Mouse (Mus musculus) right cerebral cortex, postnatal 36 days (tissue): Measurements from ENCODE around the gene Zfp609.

Experiments
- DNase-seq, 2 experiments: peaks; one replicate each; pipeline ENCODE4 v3.0.0; 2022; ENCODE audit warnings: low spot score in 2 of 2, mixed read lengths in 1 of 2

Zfp609 gene

DNA sequence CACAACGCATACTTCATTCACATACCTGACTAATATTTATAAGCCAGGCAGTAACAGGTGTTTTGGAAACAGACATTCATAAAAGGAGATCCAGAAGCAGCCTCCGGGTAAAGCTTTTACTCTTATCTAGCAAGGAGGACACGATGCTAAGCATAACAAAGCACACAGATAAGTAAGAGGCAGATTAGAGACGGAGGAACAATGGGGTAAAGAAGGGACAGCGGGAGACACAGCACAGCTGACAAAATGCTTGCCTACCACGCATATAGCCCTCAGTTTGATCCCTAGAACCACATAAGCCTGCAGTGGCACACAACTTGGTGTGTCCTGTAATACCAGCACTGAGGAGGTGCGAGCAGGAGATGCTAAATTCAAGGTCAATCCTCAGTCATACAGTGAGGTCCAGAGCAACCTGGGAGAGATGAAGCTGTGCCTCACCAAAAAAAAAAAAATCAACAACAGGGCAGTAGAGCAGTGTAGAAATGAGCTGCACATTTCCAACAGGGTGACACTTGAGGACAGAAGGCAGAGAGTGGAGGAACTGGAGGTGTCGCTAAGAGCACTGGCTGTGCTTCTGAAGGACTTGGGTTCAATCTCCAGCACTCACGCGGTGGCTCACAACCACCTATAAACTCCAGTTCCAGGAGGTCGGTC, 56.2 kb downstream of the Zfp609 start:
- DNase-seq: no peak

DNA sequence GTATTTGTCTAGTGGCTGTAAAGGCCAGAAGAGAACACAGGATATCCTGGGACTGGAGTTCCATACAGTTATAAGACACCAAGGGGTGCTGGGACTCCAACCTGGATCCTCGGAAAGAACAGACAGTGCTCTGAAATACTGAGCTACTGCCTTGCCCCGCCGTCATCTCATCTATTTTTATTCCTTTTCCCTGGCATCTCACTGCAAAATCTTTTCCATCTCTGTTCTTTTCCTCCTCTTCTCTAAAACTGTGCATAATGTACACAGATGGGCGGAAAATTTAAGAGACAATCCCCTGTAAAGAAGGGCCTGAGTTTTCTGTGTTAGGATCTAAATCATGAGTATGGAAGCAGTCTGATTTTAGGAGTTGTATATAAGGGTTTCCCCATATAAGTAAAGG, 64.6 kb downstream of the Zfp609 start:
- peak in 1 of 2 experiments; percentile 21 for DNase-seq

DNA sequence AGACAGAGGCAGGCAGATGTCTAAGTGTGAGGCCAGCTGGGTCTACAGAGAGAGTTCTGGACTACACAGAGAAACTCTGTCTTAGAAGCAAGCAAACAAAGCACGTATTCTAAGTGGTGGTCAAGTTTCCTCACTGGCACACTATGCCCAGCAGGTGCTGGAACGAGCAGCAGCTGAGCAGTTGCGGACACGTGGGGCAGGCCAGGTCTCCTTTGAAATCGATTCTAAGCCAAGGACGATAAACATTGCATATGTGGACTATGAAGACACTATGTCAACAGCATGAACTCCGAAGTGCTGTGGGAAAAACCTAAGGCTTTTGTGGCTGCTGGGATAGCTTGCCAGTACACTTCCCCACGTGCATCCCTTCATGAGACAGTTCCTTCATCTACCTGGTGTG, 67.4 kb downstream of the Zfp609 start:
- DNase-seq: no peak

DNA sequence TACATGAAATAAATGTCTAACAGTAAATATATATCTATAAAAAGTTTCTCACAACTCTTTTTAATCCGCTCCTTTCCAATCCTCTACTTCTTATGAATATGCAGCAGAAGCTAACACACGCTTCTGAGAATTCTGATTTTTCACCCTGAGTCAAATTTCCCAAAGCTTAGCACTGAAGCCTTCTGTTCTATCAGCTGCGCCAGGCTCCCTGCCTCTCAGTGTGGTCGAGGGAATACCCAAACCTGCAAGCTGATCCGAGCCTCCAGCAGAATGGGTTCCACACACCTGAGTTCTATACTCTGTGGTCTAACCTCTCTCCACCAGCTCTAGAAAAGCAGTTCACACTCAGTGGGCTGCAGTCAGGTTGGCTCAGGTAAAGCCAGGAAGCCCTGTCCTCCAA, 68.1 kb downstream of the Zfp609 start:
- DNase-seq: no peak

DNA sequence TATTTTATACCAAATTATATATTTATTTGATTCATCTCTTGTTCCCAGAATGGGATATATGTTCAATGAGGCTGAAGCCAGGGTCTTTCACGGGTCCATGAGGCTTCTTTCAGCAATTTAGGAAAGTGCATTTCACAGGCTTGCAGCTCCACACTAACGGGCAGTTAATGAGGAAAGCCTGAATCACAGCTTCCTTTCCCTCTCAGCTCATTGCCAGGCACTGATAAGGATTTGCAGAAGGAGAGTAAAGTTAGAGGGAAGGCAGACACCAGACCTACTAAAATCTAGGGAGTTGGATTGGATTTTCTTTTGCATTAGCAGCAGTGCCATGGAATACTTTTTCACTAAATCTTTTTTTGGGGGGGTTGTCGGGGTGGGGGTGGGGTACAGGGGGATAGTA, 69.5 kb downstream of the Zfp609 start:
- DNase-seq: no peak

DNA sequence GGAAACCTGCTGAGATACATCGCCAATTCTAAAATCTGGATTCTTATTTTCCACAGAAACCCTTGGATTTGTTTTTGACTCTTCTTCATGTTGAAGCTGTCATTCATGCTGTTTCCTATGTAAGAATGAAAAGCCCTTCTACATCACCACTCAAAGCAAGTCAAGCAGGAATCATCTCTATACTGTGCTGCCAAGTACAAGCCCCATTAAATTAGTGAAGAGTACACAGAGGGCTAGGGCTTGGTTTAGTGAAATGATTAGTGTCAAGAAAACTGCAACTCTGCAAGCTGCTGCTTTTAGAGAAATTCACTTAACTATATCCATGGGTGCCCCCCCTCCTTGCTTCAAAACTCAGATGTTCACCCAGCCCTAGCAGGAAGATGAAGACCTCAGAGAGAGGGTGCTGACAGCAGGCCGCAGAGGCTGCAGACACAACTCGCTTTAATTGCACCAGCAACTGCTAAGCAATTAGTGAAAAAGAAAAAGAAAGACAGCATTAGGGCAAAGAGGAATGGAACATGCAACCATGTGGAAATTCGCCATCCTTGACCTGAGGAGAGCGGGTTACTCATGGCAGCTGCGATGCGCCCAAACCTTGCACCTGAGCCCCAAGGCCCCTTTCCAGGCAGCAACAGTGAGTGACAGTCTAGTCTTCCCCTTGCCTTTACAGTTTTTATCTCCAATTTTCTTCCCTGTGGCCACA, 71.5 kb downstream of the Zfp609 start:
- no peak for DNase-seq

DNA sequence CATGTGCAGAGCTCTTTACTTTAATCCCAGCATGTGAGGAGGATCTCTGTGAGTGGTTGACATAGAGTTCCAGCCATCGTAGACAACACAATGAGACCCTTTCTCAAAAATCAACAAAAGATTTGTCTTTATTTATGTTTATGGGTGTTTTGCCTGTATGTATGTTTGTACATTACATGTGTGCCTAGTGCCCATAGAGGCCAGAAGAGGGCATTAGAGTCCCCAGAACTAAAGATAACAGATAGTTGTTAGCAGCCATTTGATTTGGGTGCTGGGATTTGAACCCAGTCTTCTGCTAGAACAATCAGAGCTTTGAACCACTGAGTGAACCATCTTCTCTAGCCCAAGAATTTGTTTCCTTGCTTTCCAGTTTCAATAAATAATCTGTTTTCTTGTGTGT, 72.2 kb downstream of the Zfp609 start:
- no peak for DNase-seq

DNA sequence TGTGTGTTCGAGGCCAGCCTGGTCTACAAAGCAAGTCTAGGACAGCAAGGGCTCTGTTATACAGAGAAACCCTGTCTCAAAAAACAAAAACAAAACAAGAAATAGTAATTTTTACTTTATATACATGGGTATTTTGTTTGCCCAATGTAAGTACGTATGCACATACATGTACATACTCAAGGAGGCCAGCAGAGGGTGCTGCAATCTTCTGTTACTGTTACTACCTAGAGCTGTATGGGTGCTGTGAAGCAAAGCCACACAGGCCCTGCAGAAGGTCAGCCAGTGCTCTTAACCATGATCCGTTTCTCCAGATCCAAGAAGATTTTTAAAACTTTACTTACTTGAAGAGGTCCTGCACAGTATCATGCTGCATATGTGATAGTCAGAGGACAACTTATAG, 74.7 kb downstream of the Zfp609 start:
- no peak for DNase-seq

DNA sequence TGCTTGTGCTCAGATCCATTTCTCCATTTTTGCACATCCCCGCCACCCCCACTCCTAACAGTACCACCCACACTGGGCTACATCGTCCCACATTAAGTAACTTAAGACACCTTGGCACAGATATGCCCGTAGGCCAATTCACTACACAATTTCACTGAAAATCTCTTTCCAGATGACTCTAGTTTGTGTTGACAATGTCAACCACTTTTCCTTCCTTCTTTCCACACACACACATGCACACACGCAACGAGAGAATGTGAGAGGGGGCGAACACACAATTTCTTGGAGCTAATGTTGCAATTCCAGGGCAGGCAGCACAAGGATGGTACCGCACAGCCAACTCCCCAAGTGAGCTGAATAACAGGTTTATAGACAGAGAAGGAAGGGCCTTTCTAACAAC, 75.5 kb downstream of the Zfp609 start:
- DNase-seq: no peak

DNA sequence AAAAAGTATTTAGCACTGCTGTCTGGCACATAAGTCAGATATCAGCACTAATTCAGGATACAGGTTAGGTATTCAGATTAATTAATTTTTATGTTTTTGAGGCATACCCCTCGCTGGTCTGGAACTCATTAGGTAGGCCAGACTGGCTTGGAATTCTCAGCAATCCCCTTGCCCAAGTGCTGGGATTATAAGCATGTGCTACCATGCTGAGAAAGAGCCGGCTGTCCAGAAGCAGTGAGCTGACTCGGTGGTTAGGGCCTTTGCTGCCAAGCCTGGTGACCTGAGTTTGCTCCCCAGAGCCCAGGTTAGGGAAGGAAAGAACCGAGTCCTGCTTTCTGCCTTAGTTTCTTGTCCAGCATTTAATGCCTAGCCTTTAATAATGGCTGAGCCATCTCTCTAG, 79.3 kb downstream of the Zfp609 start:
- no peak for DNase-seq

DNA sequence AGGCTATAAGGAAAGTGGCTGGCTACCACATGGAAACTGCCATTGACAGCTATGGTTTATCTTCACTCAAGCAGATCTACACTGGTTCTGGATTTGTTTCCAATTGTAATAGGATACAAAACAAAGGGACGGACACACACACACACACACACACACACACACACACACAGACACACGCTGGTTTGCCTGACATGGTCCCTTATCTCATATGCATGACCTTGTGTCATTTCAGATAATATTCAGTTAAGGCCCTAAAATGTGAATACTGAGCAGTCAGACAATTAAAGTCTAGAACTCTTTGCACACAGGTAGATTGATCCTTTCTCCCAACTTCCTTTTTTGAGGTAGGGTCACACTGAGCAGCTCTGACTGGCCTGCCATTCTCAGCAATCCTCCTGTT, 80.9 kb downstream of the Zfp609 start:
- DNase-seq: no peak

DNA sequence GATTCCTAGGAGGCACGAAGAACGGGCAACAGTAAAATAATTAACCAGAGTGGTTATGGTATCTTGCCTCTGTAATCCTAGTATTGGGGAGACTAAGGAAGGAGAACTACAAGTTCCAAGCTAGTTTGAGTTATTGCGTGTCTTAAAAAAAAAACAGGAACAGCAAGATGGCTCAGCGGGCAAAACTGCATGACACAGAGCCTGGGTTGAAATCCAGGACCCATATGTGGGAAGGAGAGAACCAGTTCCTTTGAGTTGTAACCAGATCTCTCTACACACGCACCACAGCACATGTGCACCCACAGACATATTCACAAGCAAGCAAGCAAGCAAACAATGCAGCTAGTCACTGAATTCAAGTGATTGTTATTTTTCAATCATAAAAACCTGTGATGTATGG, 81.9 kb downstream of the Zfp609 start:
- no peak for DNase-seq

DNA sequence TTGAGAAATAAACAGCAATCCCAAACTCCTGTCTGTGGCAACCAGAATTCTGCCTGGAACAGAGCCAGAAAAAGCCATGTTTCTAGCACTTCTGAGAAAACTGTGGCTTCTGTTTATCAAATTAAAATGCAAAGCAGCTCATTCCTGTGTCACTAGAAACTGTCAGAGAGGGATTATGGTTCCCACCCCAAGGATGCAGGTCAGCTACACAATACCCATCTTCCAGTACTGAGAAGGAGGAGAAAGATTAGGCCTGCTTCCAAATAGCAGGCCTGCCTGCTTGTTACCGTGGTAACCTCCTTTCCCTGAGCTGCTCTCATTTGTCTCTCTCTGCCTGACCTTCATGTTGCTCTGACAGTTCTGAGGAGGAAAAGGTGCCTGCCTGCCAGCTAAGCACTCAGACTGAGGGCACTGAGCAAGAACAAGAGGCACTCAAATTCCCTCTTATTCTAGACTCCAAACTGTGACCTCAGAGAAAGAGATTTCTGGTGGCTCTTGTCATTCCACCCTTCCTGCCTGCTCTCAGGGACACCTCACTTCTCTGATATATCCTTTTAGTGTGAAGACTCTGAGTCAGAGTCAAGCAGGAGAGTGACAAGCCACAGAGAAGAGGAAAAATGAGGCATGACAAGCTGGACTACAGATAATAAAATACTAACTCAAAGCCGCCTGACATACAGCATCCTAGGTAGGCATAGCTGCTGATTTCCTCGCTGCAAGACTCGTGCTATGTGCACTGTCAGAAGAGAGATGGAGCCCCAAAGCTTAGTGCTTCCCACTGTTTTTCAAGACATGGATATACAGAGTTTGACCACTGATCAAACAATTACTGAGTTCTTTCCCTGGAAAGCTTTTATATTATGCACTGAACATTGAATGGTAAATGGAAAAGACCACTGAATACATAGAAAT, 82.9 kb downstream of the Zfp609 start:
- peak; percentile 9 to 55 for DNase-seq

DNA sequence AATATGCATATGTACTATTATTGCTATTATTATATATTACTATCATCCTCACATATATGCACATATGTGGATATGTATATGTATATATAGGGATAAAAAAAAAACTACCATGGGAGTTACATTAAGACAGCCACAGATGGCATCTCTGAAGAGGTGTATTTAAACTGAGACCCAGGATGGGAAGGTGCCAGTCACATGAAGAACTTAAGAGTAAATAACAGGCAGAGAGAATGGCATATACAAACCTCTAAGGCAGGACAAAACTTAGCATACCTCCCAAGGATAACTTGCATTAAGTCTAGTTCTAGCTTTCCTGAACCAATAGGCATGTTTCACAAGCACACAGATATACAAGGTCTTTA, 83.6 kb downstream of the Zfp609 start:
- DNase-seq: no peak

DNA sequence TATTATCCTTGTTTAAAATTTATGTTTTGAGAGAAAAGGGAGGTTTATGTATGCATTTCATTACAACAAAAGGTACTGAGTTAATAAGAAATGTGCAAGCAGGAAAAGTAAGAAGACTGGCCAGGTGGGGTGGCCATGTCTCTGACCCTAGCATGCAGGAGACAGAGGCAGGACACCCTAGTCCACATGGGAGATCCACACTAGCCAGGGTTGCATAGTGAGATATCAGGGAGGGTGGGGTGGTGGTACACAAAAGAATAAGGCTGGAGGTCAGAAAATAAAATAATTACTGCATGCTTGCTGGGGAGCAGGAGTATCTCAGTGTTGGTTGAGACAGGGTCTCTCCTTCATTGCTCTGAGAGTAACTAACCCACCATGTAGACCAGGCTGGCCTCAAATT, 84.0 kb downstream of the Zfp609 start:
- no peak for DNase-seq

DNA sequence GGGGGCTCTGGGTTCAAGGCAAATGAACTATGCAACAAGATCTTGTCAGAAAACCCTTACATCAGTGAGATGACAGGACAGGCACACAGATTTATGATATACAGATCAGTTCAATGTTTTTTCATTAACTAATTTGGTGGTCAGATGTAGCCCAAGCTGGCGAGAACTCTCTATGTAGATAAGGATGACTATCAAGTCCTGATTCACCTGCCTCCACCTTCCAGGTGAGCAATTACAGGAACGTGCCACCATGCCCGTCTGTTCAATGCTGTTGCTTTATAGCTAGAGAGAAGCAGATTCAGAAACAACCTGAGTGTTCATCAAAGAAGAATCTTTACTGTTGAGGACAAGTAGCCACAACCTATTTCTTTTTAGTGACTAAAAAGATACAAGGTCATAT, 84.6 kb downstream of the Zfp609 start:
- no peak for DNase-seq

DNA sequence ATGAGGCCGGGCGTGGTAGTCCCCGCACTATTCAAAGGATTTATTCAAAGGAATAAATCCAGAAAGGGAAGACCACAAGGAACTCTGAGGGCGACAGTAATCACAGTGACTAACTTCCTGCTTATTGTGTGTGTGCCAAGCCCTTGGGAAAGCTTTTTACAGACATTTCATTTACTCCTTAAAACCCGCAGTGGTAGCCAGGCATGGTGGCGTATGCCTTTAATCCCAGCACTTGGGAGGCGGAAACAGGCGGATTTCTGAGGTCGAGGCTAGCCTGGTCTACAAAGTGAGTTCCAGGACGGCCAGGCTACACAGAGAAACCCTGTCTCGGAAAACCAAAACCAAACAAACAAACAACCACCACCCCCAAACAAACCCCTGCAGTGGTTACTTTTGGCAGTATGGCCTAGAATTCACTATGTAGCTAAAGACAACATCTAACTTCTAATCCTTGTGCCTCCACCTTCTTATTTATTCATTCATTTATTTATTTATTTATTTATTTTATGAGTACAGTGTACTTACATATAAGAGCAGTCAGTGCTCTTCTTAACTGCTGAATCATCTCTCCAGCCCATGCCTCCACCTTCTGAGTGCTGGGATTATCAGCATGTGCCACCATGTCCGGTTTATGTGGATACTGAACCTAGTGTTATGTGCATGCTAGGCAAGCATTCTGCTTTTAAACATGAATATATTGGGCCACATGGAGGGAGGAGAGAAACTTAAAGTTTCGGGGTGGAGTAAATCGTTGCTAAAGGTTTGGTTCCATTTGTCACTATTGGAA, 86.1 kb downstream of the Zfp609 start:
- no peak for DNase-seq

DNA sequence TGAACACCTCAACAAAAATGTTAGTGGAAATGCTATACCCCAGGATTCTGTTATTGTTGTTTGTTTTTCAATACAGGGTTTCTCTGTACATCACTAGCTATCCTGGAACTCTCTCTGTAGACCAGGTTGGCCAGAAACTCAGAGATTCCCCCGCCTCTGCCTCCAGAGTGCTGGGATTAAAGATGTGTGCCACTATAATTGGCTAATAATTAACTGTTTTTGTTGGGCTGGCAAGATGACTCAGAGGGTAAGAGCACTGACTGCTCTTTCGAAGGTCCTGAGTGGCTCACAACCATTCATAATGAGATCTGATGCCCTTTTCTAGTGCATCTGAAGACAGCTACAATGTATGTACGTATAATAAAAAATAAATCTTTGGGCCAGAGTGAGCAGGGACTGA, 92.4 kb downstream of the Zfp609 start:
- no peak for DNase-seq

DNA sequence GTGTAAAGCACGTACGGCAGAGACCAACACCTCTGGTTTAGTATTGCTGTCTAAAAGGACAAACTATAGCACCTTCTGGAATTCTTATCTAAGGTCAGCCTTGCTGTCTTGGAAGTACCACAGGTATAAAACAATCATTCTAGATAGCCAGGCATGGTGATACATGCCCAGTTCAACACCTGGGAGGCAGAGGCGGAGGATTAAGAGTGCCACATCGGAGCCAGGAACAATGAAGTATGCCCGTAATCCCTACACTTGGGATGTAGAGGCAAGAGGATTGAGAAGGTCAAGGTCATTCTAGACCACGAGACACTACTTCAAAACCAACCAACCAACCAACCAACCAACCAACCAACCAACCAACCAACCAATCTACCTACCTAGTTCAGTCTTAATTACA, 98.8 kb downstream of the Zfp609 start:
- DNase-seq: no peak

DNA sequence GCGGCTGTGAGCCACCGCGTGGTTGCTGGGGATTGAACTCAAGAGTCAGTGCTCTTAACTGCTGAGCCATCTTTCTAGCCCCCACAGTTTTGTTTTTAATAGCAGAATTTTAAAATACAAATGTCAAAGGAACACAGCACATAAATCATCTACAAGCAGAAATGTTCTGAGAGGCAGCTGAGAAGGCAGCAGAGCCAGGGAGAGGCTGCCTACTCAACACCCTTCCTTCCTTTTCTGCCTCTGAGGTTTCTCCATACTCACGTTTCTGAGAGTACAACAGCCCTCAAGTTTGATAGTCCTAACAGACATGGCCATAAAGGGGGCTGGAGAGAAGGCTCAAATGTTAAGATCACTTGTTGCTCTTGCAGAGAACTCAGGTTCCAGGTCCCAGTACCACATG, 99.9 kb downstream of the Zfp609 start:
- DNase-seq: no peak

DNA sequence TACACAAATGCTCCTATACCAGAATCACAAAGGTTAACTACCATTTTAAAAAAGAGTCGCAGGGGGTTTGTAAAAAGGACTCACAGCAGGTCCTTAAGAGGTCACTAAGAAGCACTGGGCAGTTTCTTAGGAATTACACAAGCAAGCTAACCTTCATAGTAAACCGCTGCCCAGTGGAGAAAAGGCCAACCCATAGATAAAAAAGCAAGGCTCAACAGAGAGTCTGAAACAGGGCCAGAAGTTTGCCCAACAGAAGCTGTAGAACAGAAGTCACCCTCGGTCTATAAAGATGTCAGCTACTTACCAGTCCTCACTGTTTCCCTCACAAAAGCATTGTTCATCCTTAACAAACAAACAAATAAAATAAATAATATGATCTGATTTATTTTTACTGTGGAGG, 100.9 kb downstream of the Zfp609 start:
- no peak for DNase-seq

DNA sequence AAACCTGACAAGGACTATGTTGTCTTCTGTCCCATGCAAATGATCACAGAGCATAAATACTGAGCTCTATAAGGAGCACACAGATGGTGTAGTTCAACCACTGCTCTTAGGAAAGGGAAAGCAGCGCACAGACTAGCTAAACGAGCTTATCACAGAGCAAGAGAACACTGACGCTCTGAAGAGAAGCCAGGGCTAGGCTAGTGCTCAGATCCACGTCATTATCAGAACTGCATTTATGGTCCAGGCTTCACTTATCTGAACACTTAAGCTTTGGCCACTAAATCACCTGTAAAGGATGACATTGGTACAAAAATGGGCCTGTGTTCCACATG, 102.1 kb downstream of the Zfp609 start:
- no peak for DNase-seq
